Mouse (Mus musculus) Muller cell, postnatal 12 days (primary cell): ENCODE measurements around the gene Stxbp4.

Experiments used
- DNase-seq: peaks from one replicate; pipeline ENCODE4 v3.0.0-alpha.2; 2015; ENCODE audit errors: inconsistent ontology term

Stxbp4 gene

DNA sequence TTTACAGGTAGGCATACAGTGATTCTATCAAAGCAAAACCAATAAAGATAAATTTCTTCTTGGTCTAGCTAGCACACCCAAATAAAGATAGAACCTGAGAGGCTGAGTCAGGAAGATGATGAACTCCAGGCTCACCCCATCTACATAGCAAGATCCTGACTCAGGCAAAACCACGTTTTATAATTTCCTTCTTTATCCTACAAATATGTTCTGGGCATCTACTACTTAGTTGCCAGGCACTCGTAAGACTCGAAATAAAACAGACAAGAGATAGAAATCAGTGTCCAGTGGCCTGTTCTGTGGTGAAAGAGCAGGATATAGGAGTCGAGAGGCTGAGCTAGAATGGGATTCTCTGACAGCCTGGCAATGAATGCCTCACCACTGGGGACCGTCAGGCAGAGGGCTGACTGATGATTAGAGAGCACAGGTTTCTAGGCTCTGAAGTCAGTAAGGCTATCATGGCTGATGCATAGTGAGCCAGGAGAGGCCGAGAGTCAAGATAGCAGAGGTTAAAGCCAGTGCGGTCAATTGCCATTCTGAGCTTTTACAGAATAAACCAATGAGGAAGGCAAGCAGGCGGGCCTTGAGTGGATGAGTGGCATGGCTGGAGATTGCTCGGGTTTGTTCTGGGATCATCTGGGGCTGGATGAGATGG lies 12.5 kb upstream of the Stxbp4 start:
- no peak for DNase-seq

DNA sequence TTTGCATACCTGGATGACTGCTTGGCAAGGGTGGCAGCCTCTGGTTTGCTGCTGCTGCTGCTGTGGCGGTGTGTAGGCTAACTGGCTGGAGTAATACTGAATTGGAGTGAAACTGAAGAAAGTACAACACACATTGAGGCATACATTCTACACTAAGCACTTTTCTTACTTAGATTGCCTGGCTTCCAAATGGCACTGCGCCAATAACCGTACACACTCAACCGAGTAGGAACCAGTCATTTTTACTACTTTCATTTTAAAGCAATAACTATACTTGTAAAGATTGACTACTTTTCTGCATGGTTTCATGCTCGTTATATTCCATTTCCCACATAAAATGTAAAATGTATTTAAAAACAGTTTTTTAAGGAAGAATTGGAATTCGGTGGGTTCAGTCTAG lies 11.9 kb upstream of the Stxbp4 start:
- no peak for DNase-seq

DNA sequence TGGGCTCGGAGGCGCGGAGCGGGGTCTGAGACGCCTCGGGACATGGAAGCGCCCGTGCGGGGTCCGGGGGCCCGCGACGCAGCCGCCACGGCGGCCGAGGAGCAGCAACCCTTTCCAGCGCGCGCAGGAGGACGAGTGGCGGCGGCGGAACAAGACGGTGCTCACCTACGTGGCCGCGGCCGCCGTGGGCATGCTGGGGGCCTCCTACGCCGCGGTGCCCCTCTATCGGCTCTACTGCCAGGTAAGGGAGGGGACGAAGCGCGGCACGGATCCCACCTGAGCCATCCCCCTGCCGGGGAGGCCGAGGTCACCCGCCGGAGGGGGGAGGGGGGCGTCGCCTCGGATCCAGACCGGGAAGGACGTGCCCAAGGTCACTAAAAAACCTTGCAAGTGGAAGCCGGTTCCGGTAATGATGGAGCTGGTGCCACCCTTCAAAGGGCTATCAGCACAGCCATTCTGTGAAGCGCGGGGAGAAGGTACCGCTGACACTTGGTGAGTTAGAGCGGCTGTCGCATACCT lies 487 bp upstream of the Stxbp4 start:
- DNase-seq, result no peak

DNA sequence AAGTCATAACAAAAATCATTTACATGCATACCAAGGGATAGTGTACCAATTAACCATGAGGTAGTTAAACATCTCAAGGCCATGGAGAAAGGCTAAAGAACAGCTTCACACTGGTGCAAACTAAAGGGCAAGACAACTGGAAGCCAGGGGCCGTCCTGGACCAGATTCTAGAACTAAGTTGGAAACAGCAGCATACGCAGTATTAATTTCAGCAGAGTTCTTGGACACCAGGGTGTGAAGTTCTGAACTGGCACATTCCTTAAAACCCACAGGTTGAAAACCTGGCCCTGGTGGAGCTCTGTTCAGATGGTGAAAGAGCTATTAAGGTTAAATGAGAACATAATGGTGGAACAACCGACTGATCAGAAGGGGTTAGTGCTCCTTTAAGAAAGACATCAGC lies 3.2 kb downstream of the Stxbp4 start:
- no peak for DNase-seq

DNA sequence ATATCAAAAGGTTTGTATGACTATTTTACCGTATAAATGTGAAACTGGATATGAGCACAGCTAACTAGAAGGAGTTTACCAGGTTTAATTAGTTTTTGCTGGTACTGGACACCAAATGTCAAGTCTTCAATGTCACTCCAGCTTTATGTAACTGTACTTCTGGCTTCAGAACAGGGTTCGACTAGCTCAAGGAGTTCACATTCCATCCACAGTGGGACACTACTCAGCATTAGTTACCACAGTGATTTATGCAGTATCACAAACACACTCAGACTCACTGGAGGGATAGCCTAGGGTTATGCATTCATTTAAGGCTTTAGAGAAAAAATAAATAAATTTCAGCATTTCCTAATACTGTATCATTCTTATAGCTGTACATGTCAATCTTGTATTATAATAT lies 5.4 kb downstream of the Stxbp4 start:
- no peak for DNase-seq

DNA sequence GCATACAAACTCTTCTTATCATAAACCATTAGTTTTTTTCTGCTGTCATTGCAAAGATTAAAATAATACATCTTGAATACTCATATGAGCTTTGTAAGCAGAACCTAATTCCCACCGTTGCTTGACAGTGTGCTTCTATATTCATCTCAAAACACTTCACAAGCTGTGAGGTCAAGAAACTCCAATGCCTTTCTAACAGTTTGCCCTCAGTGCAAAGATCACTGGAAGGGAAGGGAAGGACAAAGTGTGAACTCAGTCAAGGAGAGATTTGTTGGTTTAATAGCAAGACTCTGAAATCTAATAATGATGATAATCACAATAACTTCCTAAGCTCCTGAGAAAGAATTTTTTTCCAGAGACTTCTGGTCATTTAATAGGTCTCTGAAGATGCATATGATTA lies 10.1 kb downstream of the Stxbp4 start:
- no peak for DNase-seq

DNA sequence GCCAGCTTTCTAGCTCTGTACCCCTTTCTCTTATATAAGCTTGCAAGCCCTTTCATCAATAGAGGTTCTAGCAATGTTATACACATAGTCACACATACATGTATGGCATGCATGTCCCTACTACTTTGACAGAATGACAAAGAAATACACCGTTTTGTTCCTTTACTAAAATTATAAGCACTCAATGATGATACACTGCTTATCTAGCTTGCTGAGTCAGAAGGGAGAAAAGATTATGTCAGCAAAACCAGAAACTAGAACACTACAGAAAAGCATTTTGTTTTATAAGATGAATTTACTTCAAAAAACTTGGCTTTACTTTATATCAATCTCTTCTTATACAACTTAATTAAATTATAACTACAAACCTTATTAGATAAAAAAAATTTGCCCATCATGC lies 12.7 kb downstream of the Stxbp4 start:
- no peak for DNase-seq

DNA sequence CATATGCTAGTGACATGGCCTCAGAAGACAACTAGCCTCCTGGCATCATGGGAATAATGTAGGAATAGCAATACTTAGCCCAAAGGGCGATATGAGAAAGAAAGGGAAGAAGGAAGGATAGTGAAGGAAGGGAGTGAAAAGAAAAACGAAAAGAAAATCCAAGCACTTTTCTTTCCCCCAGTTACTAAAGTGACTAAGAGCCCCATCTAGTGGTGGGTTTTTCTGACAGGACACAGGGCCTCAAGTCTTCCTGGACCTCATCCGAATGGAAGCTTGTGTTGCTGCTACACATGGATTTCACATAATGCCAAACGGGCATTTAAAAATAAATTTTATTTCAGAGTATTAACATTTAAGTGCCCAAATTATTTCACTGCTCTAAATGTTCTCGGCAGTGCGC lies 14.4 kb downstream of the Stxbp4 start:
- DNase-seq, result peak; percentile 24

DNA sequence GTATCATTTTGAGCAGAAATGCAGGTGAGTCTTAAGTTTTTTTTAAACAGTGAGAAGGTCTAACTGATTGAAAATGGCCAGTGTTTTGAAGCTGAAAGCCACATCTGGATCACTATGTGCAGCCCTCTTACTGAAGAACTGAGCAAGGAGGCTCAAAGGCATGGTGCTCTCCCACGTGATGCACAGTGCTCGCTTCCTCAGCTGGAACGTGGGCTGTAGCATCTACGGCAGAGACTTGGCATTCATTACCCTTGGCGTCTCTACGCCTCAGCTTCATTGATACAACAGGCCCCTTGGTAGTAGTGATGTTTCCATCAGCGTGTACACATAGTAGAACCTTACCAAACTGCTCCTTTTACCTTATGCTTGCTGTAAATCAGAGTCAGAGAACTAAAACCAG lies 15.4 kb downstream of the Stxbp4 start:
- DNase-seq, result no peak

DNA sequence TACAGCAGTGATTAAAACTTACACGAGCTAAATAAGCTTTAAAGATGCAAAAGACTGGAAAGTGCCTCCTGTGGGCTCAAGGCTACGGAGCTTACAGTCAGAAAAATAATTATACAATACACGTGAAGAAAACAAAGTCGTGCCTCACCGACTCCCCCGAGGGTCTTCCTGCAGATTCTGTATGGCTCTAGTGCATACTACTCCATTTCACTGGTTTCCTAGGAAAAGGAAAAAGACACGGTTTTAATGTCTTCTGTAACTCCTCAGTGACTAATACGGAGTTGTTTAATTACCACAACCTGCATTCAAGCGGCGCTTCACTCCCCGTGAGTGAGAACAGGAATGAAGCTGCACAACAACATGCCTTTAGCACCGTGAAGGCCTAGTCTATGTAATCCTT lies 15.8 kb downstream of the Stxbp4 start:
- no peak for DNase-seq

DNA sequence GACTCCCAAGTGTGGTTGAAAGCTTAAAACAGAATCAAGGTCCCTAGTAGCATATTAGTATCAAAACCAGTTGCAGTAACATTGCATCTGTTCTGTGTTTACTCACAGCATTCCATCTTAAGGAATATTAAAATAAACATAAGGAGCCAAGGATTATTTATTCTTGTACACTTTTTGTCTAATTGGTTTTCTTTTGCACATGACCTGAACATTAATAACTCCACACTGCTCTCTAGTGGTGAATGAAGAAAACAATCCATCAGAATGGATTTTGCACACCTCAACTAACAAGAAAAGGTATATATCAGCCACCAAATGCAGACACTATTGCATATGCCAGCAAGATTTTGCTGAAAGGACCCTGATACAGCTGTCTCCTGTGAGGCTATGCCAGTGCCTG lies 21.5 kb downstream of the Stxbp4 start:
- DNase-seq, result peak; percentile 30

DNA sequence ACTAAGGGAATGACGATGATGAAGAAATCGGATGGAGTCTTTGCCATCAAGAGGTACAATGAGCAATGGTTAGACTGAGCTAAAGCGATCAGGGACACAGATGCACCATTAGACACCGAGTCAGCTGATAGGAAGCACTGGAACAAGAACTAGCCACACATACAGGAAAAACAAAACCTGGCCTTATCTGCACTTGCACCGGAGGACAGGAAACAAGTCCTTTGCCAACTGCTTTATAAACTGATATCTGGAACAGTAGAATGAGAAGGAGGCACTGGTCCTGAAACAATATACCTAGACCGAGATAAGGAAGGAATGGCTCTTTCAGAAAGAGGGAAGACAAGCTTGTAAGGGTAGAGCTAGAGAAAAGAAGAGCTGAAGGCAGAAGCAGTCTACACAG lies 23.1 kb downstream of the Stxbp4 start:
- DNase-seq, result no peak

DNA sequence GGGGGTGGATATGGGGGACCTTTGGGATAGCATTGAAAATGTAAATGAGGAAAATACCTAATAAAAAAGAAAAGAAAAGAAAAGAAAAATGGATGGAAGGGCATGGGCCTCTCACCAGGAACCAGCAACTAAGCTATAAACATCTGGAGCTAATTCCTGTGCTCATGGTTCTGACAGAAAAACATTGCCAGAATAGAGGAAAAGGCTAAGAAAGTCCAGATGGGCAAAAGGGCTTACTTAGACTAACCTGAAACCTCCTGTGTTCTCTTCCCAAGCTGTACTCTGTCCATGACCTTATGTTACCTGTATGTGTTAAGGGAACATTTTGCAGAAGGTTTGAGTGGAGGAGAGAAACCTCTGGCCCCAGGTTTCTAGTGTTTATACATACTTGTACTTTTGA lies 25.8 kb downstream of the Stxbp4 start:
- no peak for DNase-seq

DNA sequence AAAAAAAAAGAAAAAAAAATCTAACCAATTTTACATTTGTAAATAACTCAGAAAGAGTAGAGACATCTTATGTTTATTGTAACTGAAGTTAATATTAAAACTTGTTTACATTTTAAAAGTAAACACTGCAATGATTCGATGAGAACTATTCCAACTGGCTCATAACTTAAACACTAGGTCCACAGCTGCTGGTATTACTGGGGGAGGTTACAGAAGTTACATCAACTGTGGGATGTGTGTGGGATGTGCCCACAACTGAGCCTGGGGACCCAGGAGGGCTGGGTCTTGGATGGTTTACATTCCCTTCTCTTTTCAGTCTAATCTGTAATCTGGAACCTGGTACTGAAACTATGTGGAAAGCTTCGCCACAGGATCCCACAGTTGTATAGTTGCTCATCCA lies 34.8 kb downstream of the Stxbp4 start:
- DNase-seq, result no peak

DNA sequence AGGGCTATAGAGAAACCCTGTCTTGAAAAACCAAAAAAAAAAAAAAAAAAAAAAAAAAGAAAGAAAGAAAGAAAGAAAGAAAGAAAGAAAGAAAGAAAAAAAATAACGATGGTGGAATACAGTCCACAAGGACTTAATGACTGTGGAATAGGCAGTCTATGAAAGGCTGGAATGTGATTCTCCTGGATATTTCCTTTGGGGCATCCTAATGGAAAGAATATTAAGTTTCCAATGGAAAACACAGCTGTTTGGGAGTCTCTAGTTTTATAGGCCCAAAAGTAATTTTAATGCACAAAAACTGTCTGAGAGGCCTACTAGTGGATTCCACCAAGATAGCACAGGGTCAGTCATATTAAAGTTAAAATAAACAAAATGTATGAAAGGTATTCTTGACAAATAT lies 42.1 kb downstream of the Stxbp4 start:
- no peak for DNase-seq

DNA sequence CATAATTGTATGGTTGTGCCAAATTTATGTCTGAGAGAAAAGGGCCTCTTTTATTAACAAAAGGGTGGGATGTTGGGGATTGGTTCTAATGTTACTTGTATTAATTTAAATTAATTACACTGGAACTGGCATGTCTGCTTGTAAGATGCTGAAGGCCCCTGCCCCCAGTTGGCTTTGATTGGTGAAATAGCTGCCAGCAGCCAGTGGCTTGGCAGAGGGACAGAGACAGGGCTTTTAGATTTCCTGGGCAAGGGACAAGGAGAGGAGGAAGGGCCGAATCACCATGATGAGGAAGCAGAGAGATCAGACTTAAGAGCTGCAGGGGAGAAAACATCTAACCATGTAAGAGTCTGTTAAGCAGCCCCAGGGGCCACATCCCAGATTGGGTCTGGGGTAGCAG lies 46.9 kb downstream of the Stxbp4 start:
- no peak for DNase-seq

DNA sequence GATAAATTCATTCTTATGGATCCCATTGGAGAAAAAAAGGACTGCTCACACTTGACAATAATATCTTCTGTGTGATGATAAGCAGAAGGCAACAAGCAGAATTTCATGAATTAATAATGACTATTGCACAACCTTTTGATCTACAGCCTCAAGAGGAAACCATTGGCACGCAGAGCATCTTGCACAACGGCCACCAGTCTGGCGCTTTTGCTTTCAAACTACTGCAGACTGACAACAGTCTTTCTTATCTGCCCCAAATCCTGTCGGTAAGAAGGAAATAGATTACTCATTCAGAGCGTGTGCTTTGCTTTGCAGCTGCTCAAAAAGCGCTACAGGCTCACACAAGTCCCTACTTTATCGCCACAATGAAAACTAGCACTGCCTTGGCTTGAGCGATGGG lies 51.7 kb downstream of the Stxbp4 start:
- no peak for DNase-seq

DNA sequence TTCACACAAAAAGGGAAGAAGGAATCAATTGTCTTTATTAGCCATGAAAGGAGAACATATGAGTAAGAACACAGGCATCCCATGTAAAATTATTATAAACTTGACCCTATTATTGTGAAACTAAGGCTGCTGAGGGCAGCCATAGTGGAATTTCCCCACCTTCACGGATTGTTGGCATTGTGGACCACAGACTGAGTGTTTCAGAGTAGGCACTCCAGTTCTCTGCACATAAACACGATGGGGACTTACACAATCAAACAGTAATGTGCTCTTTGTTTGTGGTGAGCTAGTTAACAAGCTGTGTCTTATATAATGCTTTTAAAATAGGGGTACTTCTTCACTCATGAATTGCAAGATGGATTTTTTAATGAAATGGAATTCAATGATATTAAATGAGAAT lies 52.1 kb downstream of the Stxbp4 start:
- DNase-seq, result no peak

DNA sequence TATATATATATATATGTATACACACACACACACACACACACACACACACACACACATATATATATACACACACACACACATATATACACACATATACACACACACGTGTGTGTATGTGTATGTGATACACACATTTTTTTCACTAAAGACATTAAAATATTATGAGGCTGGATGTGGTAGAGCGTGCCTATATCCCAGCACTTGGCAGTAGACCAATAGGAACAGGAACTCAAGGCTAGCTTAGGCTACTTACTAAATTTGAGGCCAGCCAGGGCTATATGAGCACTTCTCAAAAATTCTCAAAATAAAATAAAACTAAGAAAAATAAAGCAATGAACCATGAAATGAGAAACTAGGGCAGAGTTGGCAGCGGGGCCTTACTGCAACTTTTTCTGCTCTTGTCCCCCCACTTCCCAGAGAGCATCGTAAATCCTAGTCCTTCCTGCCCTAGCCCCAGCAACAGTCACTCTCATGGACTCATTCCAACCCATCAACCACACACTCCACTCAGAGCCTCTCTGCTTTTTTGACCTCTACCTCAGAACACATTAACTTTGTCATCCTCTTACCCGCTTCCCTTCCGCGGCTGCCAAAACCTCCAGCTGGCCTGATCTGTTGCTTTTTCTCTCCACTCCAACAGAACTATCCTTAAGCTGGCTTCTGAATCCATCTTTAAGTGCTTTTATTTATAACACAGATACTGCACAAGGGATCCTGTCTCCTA lies 60.7 kb downstream of the Stxbp4 start:
- DNase-seq, result no peak

DNA sequence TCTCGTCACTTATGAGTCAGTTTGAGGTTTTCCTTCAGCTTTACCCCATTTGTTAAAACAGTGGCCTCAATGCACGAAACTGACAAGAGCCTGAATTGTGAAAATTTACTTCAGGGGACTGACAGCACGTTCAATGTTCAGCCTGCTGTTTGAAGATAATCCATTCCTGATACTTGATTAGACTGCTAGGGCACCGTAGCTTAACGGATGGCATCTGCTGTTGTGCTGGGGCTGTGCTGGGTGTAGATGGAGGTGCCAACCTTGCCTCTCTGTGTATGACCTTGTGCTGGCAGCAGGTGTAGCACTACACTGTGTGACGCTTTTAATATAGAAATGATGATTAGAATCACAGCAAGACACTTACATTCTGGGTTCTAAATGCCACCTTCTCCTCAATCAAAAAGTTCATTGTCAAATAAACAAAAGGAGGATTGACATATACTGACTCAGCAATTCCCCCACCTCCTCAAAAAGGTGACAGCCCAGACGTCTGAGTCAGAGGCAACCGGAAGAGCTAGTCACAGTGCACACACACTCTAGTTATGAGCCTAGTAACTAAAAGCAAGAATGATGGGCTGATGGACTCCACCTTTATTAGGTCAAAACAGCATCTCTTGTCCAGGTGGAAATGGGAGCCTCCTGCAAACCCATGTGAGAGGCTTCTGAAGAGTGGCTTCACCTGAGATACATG lies 61.5 kb downstream of the Stxbp4 start:
- DNase-seq, result no peak

DNA sequence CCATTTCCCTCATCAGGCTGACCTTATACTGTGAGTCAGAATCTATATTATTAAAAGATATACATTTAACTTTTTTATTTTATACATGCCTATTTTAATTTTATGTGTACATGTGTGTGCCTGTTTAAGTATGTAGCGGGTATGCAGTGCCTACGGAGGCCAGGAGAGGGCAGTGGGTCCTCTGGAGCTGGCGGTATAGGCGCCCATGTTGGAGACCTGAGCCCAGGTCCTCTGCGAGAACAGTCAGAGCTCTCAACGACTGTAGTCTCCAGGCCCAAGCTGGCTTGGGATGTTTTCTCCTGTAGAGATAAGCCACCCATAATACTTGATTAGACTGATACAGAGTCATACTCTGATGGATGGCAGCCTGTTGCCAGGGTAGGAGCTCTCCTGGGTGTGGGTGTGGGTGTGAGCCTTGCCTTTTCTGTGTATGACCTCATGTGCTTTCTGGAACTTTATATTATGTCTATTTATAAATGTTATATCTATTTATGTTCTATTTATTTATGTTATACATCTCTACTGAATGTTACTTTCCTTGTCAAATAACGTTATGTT lies 62.3 kb downstream of the Stxbp4 start:
- no peak for DNase-seq

DNA sequence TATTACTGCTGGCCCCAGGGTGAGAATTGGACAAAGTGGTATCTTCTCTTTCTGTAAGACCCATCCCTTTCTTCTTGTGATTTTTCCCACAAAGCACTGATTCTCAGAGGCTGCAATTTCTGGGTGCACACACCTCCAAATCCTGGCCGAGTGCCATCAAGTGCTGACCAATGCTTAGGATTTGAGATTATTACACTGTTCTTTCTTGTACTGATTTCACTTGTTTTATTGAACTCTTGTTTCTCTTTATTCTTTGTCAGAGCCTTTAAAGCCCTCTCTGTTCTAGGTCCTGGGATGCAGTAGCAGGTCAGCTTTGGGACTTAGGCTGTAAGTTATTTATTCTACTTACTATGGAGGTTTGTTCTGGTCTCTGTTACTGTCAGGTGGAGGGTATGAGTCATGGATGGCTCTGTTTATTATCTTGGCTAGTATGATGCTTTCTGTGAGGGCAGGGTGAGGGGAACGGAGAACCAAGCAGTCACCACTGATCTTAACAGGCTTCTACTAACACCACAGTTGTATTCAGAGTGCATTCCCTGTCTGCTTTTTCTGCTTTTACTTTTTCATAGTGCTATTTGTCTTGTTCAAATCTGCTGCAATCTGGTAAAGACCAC lies 67.1 kb downstream of the Stxbp4 start:
- no peak for DNase-seq
